Mouse (Mus musculus) midbrain, embryonic 14.5 days (tissue): Measurements from ENCODE around the gene Ndufa3. TPM values are rescaled to one million over a fixed set of nuclear protein-coding genes. Genes with fewer than 3 reads are reported as not detected.

ENCODE experiments used
- ATAC-seq: fragments of 200-750 bp; cut with Nextera tagmentation; 2 replicates; pipeline ENCODE4 v1.8.0; 2017; ENCODE audit warnings: moderate number of reproducible peaks, moderate library complexity; ENCODE audit not compliant: low FRiP score, low TSS enrichment
- DNase-seq: peaks from one replicate; pipeline ENCODE4 v3.0.0-alpha.2; 2015
- H3K27ac ChIP-seq: fragments of 300-500 bp; sonication (generic); replicated peaks from 2 replicates; pipeline ENCODE4 v1.5.1; 2014; ENCODE audit warnings: mild to moderate bottlenecking, low read depth, low read length, moderate library complexity
- H3K27me3 ChIP-seq: fragments of 300-500 bp; sonication (generic); 2 replicates; pipeline ENCODE4 v1.6.1; 2014; ENCODE audit warnings: low read length, control low read depth, mixed read lengths; ENCODE audit not compliant: control insufficient read depth, insufficient read depth
- H3K36me3 ChIP-seq: fragments of 300-500 bp; sonication (generic); 2 replicates; pipeline ENCODE4 v1.6.1; 2014; ENCODE audit warnings: low read length, control low read depth; ENCODE audit not compliant: control insufficient read depth, insufficient read depth
- H3K4me1 ChIP-seq: fragments of 300-500 bp; sonication (generic); 2 replicates; pipeline ENCODE4 v1.6.1; 2014; ENCODE audit warnings: mild to moderate bottlenecking, antibody characterized with exemption, low read length, control low read depth; ENCODE audit not compliant: control insufficient read depth, insufficient read depth
- H3K4me2 ChIP-seq: fragments of 300-500 bp; sonication (generic); 2 replicates; pipeline ENCODE4 v1.6.1; 2014; ENCODE audit warnings: mild to moderate bottlenecking, low read length, moderate library complexity
- H3K4me3 ChIP-seq: fragments of 300-500 bp; sonication (generic); replicated peaks from 2 replicates; pipeline ENCODE4 v1.5.1; 2014; ENCODE audit warnings: low read depth, low read length
- H3K9ac ChIP-seq: fragments of 300-500 bp; sonication (generic); replicated peaks from 2 replicates; pipeline ENCODE4 v1.6.1; 2014; ENCODE audit warnings: mild to moderate bottlenecking, low read length, moderate library complexity
- H3K9me3 ChIP-seq: fragments of 300-500 bp; sonication (generic); 2 replicates; pipeline ENCODE4 v1.6.1; 2016; ENCODE audit warnings: low read length, control low read depth, mixed read lengths; ENCODE audit not compliant: control insufficient read depth
- WGBS: fragments of 180-500 bp; shearing (Covaris S2); extraction: QIAGEN DNeasy Blood & Tissue Kit; methylation state at CpG from one replicate; pipeline ENCODE4 v1.1.7; 2014; 5-methylcytosine and 5-hydroxymethylcytosine counted together
- microRNA-seq: library from miRNA; unstranded; fragments of <30 nt; microRNA quantifications from one replicate; pipeline ENCODE4, GENCODE M21; 2016
- polyA plus RNA-seq: library from polyadenylated mRNA; unstranded; fragments of >200 nt; fragmentation: Nextera tagmentation; extraction: Ambion mirVana; gene quantifications from 2 replicates; pipeline ENCODE4 v1.2.1, GENCODE M21; 2014

Gene Ndufa3
- polyA plus RNA-seq, 1 experiment from 2014 or later, result 432 TPM

- ATAC-seq (no peak), DNase-seq (no peak)
- WGBS, result 18% methylated on average over 14 of the region's 14 CpGs
- Histone ChIP-seq H3K4me1 (peaks cover 7% of the 10 kb centered on the region; the same call in 1 of the 2 replicates), H3K4me2 (no peak overlapping the region), H3K9ac (no peak overlapping the region), H3K27me3 (no peaks in the 10 kb centered on the region), H3K4me3 (no peak overlapping the region), H3K27ac (no peak overlapping the region), H3K36me3 (peaks cover 15% of the 10 kb centered on the region), H3K9me3 (no peaks in the 10 kb centered on the region)
Measured at GRCm38 (mm10) chr7:3666921-3667391, 49.8 kb downstream of the Ndufa3 start.

Small RNA genes within 50 kb of the gene (microRNA-seq; reads per million reads assigned to microRNA genes)
- gene Gm25100 (not detected), gene Mir3572 (5.7 reads per million, percentile 28 among the genes with 10 or more reads in this experiment)

Other genes with a start within 250 kb of the Ndufa3 start
- gene Cacng8, start 226.7 kb upstream of the Ndufa3 start, polyA plus RNA-seq, result 12.5 and 12.8 TPM in 2 replicates
- 0.18 TPM in 1 of 2 replicates, not detected in the other for gene Cacng6, start 193.2 kb upstream of the Ndufa3 start, polyA plus RNA-seq
- gene Tarm1, start 114.7 kb upstream of the Ndufa3 start, polyA plus RNA-seq, result not detected in 2 replicates
- 0.26 and 0.63 TPM in 2 replicates for gene Oscar, start 1.2 kb upstream of the Ndufa3 start, polyA plus RNA-seq
- 30.4 and 38.5 TPM in 2 replicates for gene Tfpt, start 12.6 kb downstream of the Ndufa3 start, polyA plus RNA-seq
- gene Prpf31, start 12.6 kb downstream of the Ndufa3 start, polyA plus RNA-seq, result 71.0 and 82.7 TPM in 2 replicates
- 36.6 and 51.2 TPM in 2 replicates for gene Cnot3, start 27.9 kb downstream of the Ndufa3 start, polyA plus RNA-seq
- 10.6 TPM in 2 replicates for gene Leng1, start 48.5 kb downstream of the Ndufa3 start, polyA plus RNA-seq
- gene Tmc4, start 60.2 kb downstream of the Ndufa3 start, polyA plus RNA-seq, result 3.0 and 3.2 TPM in 2 replicates
- gene Tsen34, start 75.5 kb downstream of the Ndufa3 start, polyA plus RNA-seq, result 232 and 277 TPM in 2 replicates
- 70.6 and 70.7 TPM in 2 replicates for gene Mboat7, start 76.2 kb downstream of the Ndufa3 start, polyA plus RNA-seq
- gene Rps9, start 86.6 kb downstream of the Ndufa3 start, polyA plus RNA-seq, result 857 and 868 TPM in 2 replicates
- 0.11 and 0.34 TPM in 2 replicates for gene Pirb, start 103.0 kb downstream of the Ndufa3 start, polyA plus RNA-seq
- gene Gm15448, start 208.3 kb downstream of the Ndufa3 start, polyA plus RNA-seq, result not detected in 2 replicates
- gene Pira2, start 227.7 kb downstream of the Ndufa3 start, polyA plus RNA-seq, result 0.12 TPM in 1 of 2 replicates, not detected in the other